Mouse (Mus musculus) heart, embryonic 12.5 days (tissue): ENCODE results near the gene Clybl. TPM values are rescaled to one million over a fixed set of nuclear protein-coding genes. Genes with fewer than 3 reads are reported as not detected.

Source experiments
- ATAC-seq: fragments of 200-750 bp; cut with Nextera tagmentation; 2 replicates; pipeline ENCODE4 v1.8.0; 2017; ENCODE audit warnings: moderate TSS enrichment, moderate library complexity; ENCODE audit not compliant: insufficient number of reproducible peaks, low FRiP score
- H3K27ac ChIP-seq: fragments of 300-500 bp; sonication (generic); 2 replicates; pipeline ENCODE4 v1.5.1; 2016; ENCODE audit warnings: mild to moderate bottlenecking, moderate library complexity; ENCODE audit not compliant: poor library complexity, severe bottlenecking
- H3K27me3 ChIP-seq: fragments of 300-500 bp; sonication (generic); replicated peaks from 2 replicates; pipeline ENCODE4 v1.6.1; 2016; ENCODE audit warnings: mild to moderate bottlenecking, moderate library complexity
- H3K36me3 ChIP-seq: fragments of 300-500 bp; sonication (generic); 2 replicates; pipeline ENCODE4 v1.6.1; 2016; ENCODE audit warnings: mild to moderate bottlenecking, moderate library complexity
- H3K4me1 ChIP-seq: fragments of 300-500 bp; sonication (generic); replicated peaks from 2 replicates; pipeline ENCODE4 v1.6.1; 2016; ENCODE audit warnings: mild to moderate bottlenecking
- H3K4me2 ChIP-seq: fragments of 300-500 bp; sonication (generic); 2 replicates; pipeline ENCODE4 v1.6.1; 2016; ENCODE audit warnings: mild to moderate bottlenecking, moderate library complexity
- H3K4me3 ChIP-seq: fragments of 300-500 bp; sonication (generic); 2 replicates; pipeline ENCODE4 v1.5.1; 2016; ENCODE audit warnings: mild to moderate bottlenecking
- H3K9ac ChIP-seq: fragments of 300-500 bp; sonication (generic); 2 replicates; pipeline ENCODE4 v1.6.1; 2016; ENCODE audit warnings: mild to moderate bottlenecking, moderate library complexity
- H3K9me3 ChIP-seq: fragments of 300-500 bp; sonication (generic); replicated peaks from 2 replicates; pipeline ENCODE4 v1.6.1; 2016; ENCODE audit warnings: mild to moderate bottlenecking, moderate library complexity
- WGBS: fragments of 180-500 bp; shearing (Covaris S2); methylation state at CpG from one replicate; pipeline ENCODE4 v1.1.7; 2016; 5-methylcytosine and 5-hydroxymethylcytosine counted together
- polyA plus RNA-seq: library from polyadenylated mRNA; unstranded; fragments of >200 nt; fragmentation: Nextera tagmentation; extraction: Ambion mirVana; gene quantifications from 2 replicates; pipeline ENCODE4 v1.2.1, GENCODE M21; 2016

Gene Clybl
- polyA plus RNA-seq, 1 experiment from 2014 or later = 72.8 TPM

- Histone ChIP-seq H3K36me3 (no peaks in the 10 kb centered on the region), H3K9me3 (peaks cover 11% of the 10 kb centered on the region), H3K27ac (no peak overlapping the region), H3K4me3 (no peak overlapping the region), H3K9ac (no peak overlapping the region), H3K4me2 (no peak overlapping the region), H3K4me1 (no peaks in the 10 kb centered on the region), H3K27me3 (no peaks in the 10 kb centered on the region)
- no peak for ATAC-seq
- 77% methylated on average over 14 of the region's 14 CpGs for WGBS
Measured at GRCm38 (mm10) chr14:122200247-122200885, 18.9 kb downstream of the Clybl start.

- WGBS = 75% methylated on average over 5 of the region's 5 CpGs
- no peak overlapping the region for H3K27ac ChIP-seq
- no peak overlapping the region for H3K9ac ChIP-seq
- no peaks in the 10 kb centered on the region for H3K4me1 ChIP-seq
- no peaks in the 10 kb centered on the region for H3K27me3 ChIP-seq
- H3K9me3 ChIP-seq = 0 out of 2 replicates have a peak, but pooled peaks cover 5% of the 10 kb centered on the region
- no peak overlapping the region for H3K4me3 ChIP-seq
- H3K4me2 ChIP-seq = no peak overlapping the region
- no peaks in the 10 kb centered on the region for H3K36me3 ChIP-seq
- no peak for ATAC-seq
Measured at GRCm38 (mm10) chr14:122209177-122209576, 27.7 kb downstream of the Clybl start.

GRCm38 (mm10) chr14:122213590-122213989 is 32.1 kb downstream of the Clybl start:
- no peak for ATAC-seq
- 88% methylated on average over 8 of the region's 8 CpGs for WGBS
- Histone ChIP-seq H3K9ac (no peak overlapping the region), H3K4me1 (no peaks in the 10 kb centered on the region), H3K27me3 (no peaks in the 10 kb centered on the region), H3K9me3 (0 out of 2 replicates have a peak, but pooled peaks cover 5% of the 10 kb centered on the region), H3K4me2 (no peak overlapping the region), H3K27ac (no peak overlapping the region), H3K4me3 (no peak overlapping the region), H3K36me3 (no peaks in the 10 kb centered on the region)

GRCm38 (mm10) chr14:122214126-122214525 is 32.6 kb downstream of the Clybl start:
- Histone ChIP-seq H3K36me3 (no peaks in the 10 kb centered on the region), H3K9ac (no peak overlapping the region), H3K4me2 (no peak overlapping the region), H3K4me1 (no peaks in the 10 kb centered on the region), H3K4me3 (no peak overlapping the region), H3K27ac (no peak overlapping the region), H3K9me3 (0 out of 2 replicates have a peak, but pooled peaks cover 6% of the 10 kb centered on the region), H3K27me3 (no peaks in the 10 kb centered on the region)
- WGBS = 90% methylated on average over 6 of the region's 6 CpGs
- ATAC-seq = no peak

- Histone ChIP-seq H3K4me3 (no peak overlapping the region), H3K36me3 (peaks cover 2% of the 10 kb centered on the region; the same call in 1 of the 2 replicates), H3K9ac (no peak overlapping the region), H3K4me2 (no peak overlapping the region), H3K27me3 (no peaks in the 10 kb centered on the region), H3K4me1 (no peaks in the 10 kb centered on the region), H3K27ac (no peak overlapping the region), H3K9me3 (0 out of 2 replicates have a peak, but pooled peaks cover 6% of the 10 kb centered on the region)
- ATAC-seq = no peak
- 85% methylated on average over 4 of the region's 4 CpGs for WGBS
Measured at GRCm38 (mm10) chr14:122217221-122217620, 35.7 kb downstream of the Clybl start.

GRCm38 (mm10) chr14:122222934-122223374 is 41.5 kb downstream of the Clybl start:
- Histone ChIP-seq H3K4me3 (no peak overlapping the region), H3K36me3 (peaks cover 2% of the 10 kb centered on the region; the same call in 1 of the 2 replicates), H3K9ac (no peak overlapping the region), H3K9me3 (0 out of 2 replicates have a peak, but pooled peaks cover 6% of the 10 kb centered on the region), H3K27ac (no peak overlapping the region), H3K4me2 (peak overlapping the region; percentile 54), H3K27me3 (peaks cover 34% of the 10 kb centered on the region), H3K4me1 (peaks cover 7% of the 10 kb centered on the region)
- 61% methylated on average over 10 of the region's 10 CpGs for WGBS
- ATAC-seq = no peak

- Histone ChIP-seq H3K4me3 (peak overlapping the region; percentile 20), H3K4me1 (peaks cover 7% of the 10 kb centered on the region), H3K27ac (no peak overlapping the region), H3K4me2 (peak overlapping the region; percentile 54), H3K27me3 (peaks cover 35% of the 10 kb centered on the region), H3K9ac (no peak overlapping the region), H3K36me3 (peaks cover 2% of the 10 kb centered on the region; the same call in 1 of the 2 replicates), H3K9me3 (0 out of 2 replicates have a peak, but pooled peaks cover 6% of the 10 kb centered on the region)
- 14% methylated on average over 9 of the region's 9 CpGs for whole genome bisulfite sequencing
- ATAC-seq = peak; percentile 86; the same call in 1 of the 2 replicates
Measured at GRCm38 (mm10) chr14:122223461-122224102, 42.1 kb downstream of the Clybl start.

- 41% methylated on average over 6 of the region's 6 CpGs for WGBS
- Histone ChIP-seq H3K4me2 (peak overlapping the region; percentile 54; the same call in 1 of the 2 replicates), H3K27ac (no peak overlapping the region), H3K4me3 (no peak overlapping the region), H3K9me3 (0 out of 2 replicates have a peak, but pooled peaks cover 6% of the 10 kb centered on the region), H3K4me1 (peaks cover 7% of the 10 kb centered on the region), H3K9ac (no peak overlapping the region), H3K36me3 (peaks cover 2% of the 10 kb centered on the region; the same call in 1 of the 2 replicates), H3K27me3 (peaks cover 40% of the 10 kb centered on the region)
- ATAC-seq = no peak
Measured at GRCm38 (mm10) chr14:122224103-122224494, 42.6 kb downstream of the Clybl start.

GRCm38 (mm10) chr14:122224501-122224928 is 43.0 kb downstream of the Clybl start:
- Histone ChIP-seq H3K4me2 (no peak overlapping the region), H3K4me3 (no peak overlapping the region), H3K27me3 (peaks cover 43% of the 10 kb centered on the region), H3K9ac (no peak overlapping the region), H3K27ac (no peak overlapping the region), H3K9me3 (0 out of 2 replicates have a peak, but pooled peaks cover 2% of the 10 kb centered on the region), H3K4me1 (peaks cover 7% of the 10 kb centered on the region), H3K36me3 (peaks cover under 1% of the 10 kb centered on the region; the same call in 1 of the 2 replicates)
- WGBS = 43% methylated on average over 8 of the region's 8 CpGs
- no peak for ATAC-seq

- H3K4me2 ChIP-seq = no peak overlapping the region
- no peaks in the 10 kb centered on the region for H3K36me3 ChIP-seq
- H3K27me3 ChIP-seq = peaks cover 51% of the 10 kb centered on the region
- no peak for ATAC-seq
- H3K4me1 ChIP-seq = peaks cover 7% of the 10 kb centered on the region
- H3K27ac ChIP-seq = no peak overlapping the region
- H3K4me3 ChIP-seq = no peak overlapping the region
- H3K9me3 ChIP-seq = no peaks in the 10 kb centered on the region
- no peak overlapping the region for H3K9ac ChIP-seq
- 26% methylated on average over 7 of the region's 7 CpGs for WGBS
Measured at GRCm38 (mm10) chr14:122225479-122226132, 44.1 kb downstream of the Clybl start.

- Histone ChIP-seq H3K4me1 (peaks cover 7% of the 10 kb centered on the region), H3K27ac (no peak overlapping the region), H3K4me2 (no peak overlapping the region), H3K4me3 (no peak overlapping the region), H3K9ac (no peak overlapping the region), H3K27me3 (peaks cover 55% of the 10 kb centered on the region), H3K9me3 (no peaks in the 10 kb centered on the region), H3K36me3 (no peaks in the 10 kb centered on the region)
- 82% methylated on average over 2 of the region's 2 CpGs for WGBS
- no peak for ATAC-seq
Measured at GRCm38 (mm10) chr14:122226133-122226515, 44.6 kb downstream of the Clybl start.
